Mouse (Mus musculus): ENCODE results near the gene Hoxa2. TPM values are rescaled to one million over a fixed set of nuclear protein-coding genes. Genes with fewer than 3 reads are reported as not detected.
A peak's percentile ranks its signal among the peaks of the same experiment; 100 is the strongest.

Hoxa2 gene
- total RNA-seq, 2 experiments from 2014 or later, result 5.3 to 6.2 TPM

DNA sequence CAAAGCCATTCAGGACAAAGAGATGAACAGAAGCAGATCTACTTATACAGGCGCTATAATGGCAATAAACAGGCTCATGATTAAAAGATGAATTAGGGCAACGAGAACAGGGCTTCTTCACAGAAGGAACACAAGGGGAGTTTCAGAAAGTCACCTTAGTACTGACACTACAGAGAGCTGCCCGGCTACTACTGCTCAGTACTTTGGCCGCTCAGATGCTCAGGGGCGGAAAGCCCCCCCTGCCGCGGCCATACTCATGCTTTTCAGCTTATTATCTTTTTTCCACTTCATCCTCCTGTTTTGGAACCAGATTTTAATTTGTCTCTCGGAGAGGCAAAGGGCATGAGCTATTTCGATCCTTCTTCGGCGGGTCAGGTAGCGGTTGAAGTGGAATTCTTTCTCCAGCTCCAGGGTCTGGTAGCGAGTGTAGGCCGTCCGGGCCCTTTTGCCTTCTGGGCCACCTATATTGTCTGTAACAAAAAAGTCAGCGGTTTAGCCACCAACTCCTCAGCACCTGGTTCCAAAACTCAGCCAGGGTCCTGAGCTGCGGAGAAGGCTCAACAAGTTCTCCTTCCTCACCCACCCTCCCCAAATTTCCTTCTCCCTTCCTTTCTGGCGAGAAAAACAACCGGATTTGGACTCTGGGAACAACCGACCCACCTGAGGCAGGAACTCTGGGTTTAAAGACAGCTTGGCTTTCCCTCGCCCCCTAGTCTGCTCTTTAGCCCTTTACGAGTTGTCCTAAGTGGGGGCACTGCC is 37.9 kb upstream of the Hoxa2 start:
- no peak for DNase-seq (ENCODE audit: low spot score in 2 of 2)

DNA sequence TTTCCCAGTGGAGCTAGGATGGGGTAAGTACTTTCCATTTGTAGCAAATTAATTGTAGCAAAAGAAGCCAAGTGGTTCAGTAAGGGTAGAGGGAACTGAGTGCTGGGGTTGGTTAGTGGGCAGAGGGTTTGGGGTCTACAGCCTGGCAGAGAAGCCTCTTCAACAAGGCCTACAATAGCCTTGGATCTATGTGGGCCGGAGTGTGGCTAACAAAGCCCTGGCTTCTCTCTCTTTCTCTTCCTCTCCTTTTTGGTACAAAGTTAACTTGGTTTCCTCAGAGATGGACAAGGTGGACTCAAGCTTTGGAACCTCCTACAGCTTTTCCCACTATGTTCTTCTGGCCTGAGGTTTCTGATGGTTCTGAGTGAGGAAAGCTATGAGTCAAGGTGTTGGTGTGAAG is 36.6 kb upstream of the Hoxa2 start:
- no peak for DNase-seq (ENCODE audit: low spot score in 2 of 2)

DNA sequence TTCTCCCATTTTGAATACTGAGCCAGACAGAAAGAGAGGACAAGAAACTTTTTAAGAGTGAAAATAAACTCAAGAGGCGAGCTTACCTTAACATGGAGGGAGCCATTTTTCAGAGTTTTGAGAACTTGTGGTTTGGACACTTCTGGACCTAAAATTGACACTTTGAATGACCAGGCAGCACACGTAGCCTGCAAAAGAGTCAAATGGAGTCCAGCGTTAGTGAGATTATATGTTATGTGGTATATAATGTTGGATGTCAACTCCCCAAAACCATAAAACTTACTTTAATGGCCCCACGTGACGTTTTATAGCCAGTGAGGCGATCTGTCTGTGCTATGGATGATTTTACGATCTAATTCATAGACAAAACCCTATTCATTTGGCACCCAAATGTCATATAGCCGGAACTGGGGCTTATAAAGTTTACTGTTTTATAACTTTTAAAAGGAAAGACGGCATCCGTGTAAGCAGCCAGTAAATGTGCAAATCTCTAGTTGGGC is 36.2 kb upstream of the Hoxa2 start:
- no peak for DNase-seq (ENCODE audit: low spot score in 2 of 2)

GRCm38 (mm10) chr6:52200073-52200750 is 35.6 kb upstream of the Hoxa2 start:
- no peak for DNase-seq (ENCODE audit: low spot score in 2 of 2)

- no peak for DNase-seq (ENCODE audit: low spot score in 2 of 2)
Observed at GRCm38 (mm10) chr6:52197271-52197670, 32.6 kb upstream of the Hoxa2 start.

GRCm38 (mm10) chr6:52196811-52197210 is 32.2 kb upstream of the Hoxa2 start:
- no peak for DNase-seq (ENCODE audit: low spot score in 2 of 2)

DNA sequence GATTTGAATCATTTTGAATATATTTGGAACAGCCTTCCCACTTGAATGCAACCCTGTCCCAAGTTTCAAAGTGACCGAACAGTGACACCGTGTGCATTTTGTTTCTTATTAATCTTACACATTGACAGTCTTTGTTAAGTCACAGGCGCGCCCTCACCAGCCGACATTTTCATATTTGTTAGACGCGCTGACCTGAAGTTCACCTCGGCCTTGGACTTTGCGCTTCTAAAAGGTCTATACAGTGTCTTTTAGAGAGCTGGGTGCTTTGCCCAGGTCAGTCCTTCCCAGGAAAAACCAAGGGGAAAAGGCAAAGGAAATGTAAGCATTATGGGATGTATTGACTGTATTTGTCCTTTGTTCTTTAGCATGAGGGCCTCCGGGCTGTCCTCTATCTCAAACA is 30.1 kb upstream of the Hoxa2 start:
- no peak for DNase-seq (ENCODE audit: low spot score in 2 of 2)

DNA sequence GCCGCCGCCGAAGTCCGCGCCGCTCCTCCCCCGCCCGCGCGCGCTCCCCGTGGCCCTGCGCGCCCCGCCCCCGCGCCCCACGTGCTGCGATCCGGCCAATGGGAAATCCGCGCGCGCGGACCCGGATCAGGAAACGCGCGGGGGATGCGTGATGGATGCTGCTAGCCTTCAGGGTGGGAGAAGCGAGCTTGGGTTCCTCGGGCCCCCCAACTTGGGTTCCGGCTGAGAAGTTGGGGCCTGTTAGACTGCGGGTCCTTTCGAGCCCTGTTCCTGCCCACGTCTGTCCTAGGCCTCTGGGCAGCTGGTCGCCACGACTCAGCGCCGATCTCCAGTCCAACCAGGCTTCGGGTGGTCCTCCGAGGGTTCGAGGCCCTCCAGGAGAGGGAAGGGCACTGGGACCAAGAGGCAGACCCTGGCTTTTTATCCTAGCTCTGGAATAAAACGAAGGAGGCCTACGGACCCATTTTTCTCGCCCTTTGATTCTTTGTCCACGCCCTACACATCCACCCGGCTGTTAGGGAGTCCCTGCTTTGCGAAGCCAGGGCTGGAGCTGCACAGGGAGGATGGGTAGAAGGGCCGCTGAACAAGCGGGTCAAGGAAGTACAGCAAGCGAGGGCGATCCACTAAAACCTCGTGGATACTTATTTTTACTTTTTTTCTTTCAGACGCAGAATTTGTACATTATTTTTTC is 27.4 kb upstream of the Hoxa2 start:
- peak; percentile 79 to 81 for DNase-seq (ENCODE audit: low spot score in 2 of 2)

- DNase-seq (ENCODE audit: low spot score in 2 of 2), result no peak
Observed at GRCm38 (mm10) chr6:52190906-52191810, 26.5 kb upstream of the Hoxa2 start, which contains the start of gene Hoxa4. Hoxa4 (minus strand) TSS chr6:52191753.

DNA sequence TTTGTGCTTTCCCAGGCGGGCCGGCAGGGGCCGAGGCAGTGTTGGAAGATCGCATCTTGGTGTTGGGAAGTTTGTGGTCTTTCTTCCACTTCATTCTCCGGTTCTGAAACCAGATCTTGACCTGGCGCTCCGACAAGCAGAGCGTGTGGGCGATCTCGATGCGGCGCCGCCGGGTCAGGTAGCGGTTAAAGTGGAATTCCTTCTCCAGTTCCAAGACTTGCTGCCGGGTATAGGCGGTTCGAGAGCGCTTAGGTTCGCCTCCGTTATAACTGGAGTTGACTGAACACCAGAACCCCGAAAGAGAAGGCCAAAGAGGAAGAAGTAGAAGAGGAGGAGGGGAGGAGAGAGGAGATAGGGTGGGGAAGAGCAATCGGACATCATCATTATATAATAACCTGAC is 25.8 kb upstream of the Hoxa2 start:
- no peak for DNase-seq (ENCODE audit: low spot score in 2 of 2)

DNA sequence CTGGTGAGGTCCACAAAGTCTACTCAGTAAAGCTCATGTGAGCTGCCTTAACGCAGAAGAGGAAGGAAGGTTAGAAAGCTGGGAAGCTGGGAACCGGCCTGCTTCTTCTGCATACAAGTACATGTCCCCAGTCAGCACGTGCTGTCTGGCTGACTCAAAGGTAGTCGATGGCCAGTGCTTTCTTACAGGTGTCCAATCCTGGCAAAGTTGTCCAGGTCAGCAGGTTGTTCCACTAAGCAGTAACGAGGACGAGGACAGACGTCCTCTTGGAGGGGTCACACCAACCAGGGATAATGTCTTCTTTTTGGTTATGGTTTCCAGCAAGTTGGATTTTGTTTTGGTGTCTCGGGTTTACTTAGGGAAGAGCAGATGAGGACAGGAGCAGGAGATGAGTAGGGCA is 25.3 kb upstream of the Hoxa2 start:
- DNase-seq (ENCODE audit: low spot score in 2 of 2), result no peak

DNA sequence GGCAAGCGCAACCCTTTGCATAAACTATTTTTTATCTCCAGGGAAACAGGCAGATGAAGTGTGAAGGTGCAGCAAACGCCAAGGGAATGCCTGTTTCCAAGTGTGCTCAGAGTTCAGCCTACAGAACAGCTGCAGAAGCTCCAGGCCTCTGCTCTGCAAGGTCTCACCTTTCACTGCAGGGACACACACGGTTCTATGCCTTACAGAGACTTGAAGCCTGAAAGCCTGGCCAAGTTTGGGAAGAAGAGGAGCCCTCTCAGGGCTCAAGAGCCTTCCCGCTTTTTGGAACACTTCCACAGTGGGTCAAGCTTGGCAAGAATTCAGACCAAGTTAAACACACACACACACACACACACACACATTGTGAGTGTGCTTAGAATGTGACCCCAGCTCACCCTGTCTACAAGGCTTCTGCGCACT is 24.6 kb upstream of the Hoxa2 start:
- DNase-seq (ENCODE audit: low spot score in 2 of 2), result no peak

GRCm38 (mm10) chr6:52186500-52186899 is 21.9 kb upstream of the Hoxa2 start:
- no peak for DNase-seq (ENCODE audit: low spot score in 2 of 2)

DNA sequence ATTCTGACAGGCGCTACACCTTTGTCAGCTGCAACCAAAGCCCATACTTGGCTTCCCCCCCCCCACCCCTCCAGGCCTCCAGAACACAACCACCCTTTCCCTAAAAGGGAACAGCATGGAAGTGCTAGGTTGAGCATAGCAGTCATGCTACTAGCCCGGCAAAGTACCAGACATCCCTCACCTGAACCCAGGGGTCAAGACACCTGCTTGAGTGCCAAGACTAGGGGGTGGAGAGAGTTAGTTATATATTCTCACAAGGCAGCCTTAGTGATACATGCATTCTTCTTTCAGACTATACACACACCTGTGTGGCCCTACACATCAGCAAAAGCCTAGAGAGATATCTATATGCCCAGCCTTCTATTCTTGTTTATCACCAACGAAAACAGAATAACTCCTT is 21.2 kb upstream of the Hoxa2 start:
- no peak for DNase-seq (ENCODE audit: low spot score in 2 of 2)

GRCm38 (mm10) chr6:52185222-52185621 is 20.6 kb upstream of the Hoxa2 start:
- DNase-seq (ENCODE audit: low spot score in 2 of 2), result no peak

DNA sequence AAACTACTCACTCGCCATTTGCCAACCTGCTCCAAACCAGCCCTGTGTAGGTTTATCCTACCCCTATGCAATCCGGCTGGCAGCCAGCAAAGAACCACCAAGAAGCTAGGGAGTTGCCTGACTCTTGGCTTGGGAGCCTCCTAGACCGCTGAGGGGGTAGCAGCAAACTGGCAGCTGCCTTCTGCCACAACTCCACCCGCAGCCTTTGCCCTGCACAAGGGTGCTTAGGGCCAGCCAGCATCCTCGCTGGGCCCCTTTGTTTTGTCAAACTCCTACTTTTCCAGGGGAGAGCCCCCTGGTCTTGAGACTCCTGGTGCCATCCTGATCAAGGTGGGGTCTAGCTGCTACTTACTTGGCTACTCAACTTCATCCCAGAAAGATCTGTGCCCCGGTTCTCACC is 20.0 kb upstream of the Hoxa2 start:
- no peak for DNase-seq (ENCODE audit: low spot score in 2 of 2)

- DNase-seq (ENCODE audit: low spot score in 2 of 2), result no peak
Observed at GRCm38 (mm10) chr6:52183311-52184080, 18.9 kb upstream of the Hoxa2 start.

DNA sequence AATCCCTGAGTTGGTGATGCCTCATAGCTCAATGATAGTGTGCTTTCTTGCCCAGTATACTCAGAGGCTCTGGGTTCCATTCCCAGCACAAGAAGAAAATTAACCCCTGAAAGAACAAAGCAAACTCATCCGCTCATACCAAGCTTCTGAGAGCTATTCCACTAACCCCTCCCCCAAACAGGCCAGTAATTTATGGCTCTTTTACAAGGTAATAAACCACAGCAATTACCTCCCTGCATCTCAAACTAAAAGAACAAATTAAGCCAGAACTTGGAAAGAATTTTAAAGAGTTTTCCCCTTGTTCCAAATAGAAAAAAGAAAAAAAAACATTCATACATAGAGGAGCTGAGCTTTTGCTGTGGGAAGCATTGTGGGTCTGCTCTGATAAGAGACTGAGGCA is 18.2 kb upstream of the Hoxa2 start:
- no peak for DNase-seq (ENCODE audit: low spot score in 2 of 2)

DNA sequence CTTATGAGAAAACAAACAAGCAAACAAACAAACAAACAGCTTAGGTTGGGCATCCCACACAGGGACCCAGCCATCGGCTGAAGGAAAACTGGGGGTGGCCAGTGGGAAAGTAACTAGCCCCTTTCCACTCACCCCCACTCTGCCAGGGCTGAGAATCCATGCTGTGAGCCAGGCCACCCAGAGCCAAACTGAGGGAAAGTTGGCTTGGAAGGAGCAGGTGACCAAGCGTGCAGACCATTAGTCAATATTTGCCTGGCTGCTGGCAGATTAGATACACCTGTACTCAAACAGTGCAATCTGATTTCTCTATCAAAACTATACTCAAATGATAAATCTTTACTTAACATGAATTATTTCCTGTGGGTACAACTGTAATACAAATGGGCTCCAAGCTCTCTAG is 17.4 kb upstream of the Hoxa2 start:
- no peak for DNase-seq (ENCODE audit: low spot score in 2 of 2)

GRCm38 (mm10) chr6:52180726-52181125 is 16.1 kb upstream of the Hoxa2 start:
- DNase-seq (ENCODE audit: low spot score in 2 of 2), result no peak

Measured in adrenal gland, postnatal 4 days (tissue).